Mouse (Mus musculus) forebrain, embryonic 12.5 days (tissue): ENCODE results near the gene Tmem63a. TPM values are rescaled to one million over a fixed set of nuclear protein-coding genes. Genes with fewer than 3 reads are reported as not detected.

Source experiments
- ATAC-seq: fragments of 200-750 bp; cut with Nextera tagmentation; 2 replicates; pipeline ENCODE4 v1.8.0; 2017; ENCODE audit warnings: moderate TSS enrichment; ENCODE audit not compliant: low FRiP score
- H3K27ac ChIP-seq: fragments of 300-500 bp; sonication (generic); 2 replicates; pipeline ENCODE4 v1.5.1; 2016; ENCODE audit warnings: mild to moderate bottlenecking
- H3K27me3 ChIP-seq: fragments of 300-500 bp; sonication (generic); 2 replicates; pipeline ENCODE4 v1.6.1; 2016; ENCODE audit warnings: mild to moderate bottlenecking
- H3K36me3 ChIP-seq: fragments of 300-500 bp; sonication (generic); replicated peaks from 2 replicates; pipeline ENCODE4 v1.6.1; 2016; ENCODE audit warnings: mild to moderate bottlenecking
- H3K4me1 ChIP-seq: fragments of 300-500 bp; sonication (generic); 2 replicates; pipeline ENCODE4 v1.6.1; 2016
- H3K4me2 ChIP-seq: fragments of 300-500 bp; sonication (generic); 2 replicates; pipeline ENCODE4 v1.6.1; 2016; ENCODE audit warnings: mild to moderate bottlenecking, moderate library complexity
- H3K4me3 ChIP-seq: fragments of 300-500 bp; sonication (generic); replicated peaks from 2 replicates; pipeline ENCODE4 v1.5.1; 2016; ENCODE audit warnings: mild to moderate bottlenecking
- H3K9ac ChIP-seq: fragments of 300-500 bp; sonication (generic); 2 replicates; pipeline ENCODE4 v1.6.1; 2016; ENCODE audit warnings: mild to moderate bottlenecking
- H3K9me3 ChIP-seq: fragments of 300-500 bp; sonication (generic); 2 replicates; pipeline ENCODE4 v1.6.1; 2016
- WGBS: fragments of 180-500 bp; shearing (Covaris S2); methylation state at CpG from one replicate; pipeline ENCODE4 v1.1.7; 2016; 5-methylcytosine and 5-hydroxymethylcytosine counted together
- polyA plus RNA-seq: library from polyadenylated mRNA; unstranded; fragments of >200 nt; fragmentation: Nextera tagmentation; extraction: Ambion mirVana; gene quantifications from 2 replicates; pipeline ENCODE4 v1.2.1, GENCODE M21; 2016

Tmem63a gene
- polyA plus RNA-seq, 1 experiment from 2014 or later, result 2.4 TPM

DNA sequence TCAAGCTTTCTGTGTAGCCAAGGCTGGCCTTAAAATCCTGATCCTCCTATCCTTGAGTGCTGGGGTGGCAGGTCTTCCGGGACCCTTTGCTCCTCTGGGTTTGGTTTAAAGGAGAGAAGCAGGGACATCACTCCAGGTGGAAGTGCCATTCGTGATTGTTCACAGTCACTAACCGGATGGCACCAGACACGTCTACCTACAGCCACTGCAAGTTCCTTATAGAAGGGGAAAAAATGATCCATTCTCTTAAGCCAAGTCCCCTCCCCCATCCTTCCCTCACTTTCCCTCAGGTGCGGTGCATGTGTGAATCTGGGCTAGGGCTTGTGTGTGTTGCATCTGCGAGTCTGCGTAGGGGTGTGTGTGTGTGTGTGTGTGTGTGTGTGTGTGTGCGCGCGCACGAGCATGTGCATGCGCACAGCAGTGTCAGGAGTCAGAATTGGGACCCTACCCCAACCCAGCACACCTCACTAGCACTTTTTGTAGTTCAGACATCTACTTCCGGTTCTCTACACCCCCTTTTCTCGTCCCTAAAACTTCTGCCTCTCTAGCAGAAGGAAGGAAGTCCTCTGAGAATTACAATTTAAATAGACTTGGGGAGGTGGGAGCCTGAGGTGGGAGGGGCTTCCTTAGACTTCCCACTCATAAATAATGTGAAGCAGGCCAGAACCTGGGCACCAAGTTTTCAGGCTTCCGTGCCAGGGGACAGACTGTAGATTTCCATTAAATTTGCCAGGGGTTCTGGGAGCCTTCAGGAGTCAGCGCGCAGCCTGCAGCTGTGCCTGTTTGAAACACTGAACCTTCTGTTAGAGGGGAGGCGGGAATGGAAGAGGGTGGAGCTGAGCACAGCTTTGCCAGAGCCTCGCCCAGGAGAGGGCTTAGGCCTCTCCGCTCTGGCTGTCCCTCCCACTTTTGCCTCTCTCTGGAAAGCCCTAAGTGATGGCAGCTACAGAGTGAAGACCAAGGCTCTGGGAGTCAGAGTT, 3.1 kb downstream of the Tmem63a start:
- Histone ChIP-seq H3K4me2 (no peak overlapping the region), H3K27ac (no peak overlapping the region), H3K9ac (no peak overlapping the region), H3K9me3 (no peaks in the 10 kb centered on the region), H3K4me1 (peaks cover 23% of the 10 kb centered on the region), H3K4me3 (no peak overlapping the region), H3K27me3 (peaks cover 54% of the 10 kb centered on the region), H3K36me3 (no peaks in the 10 kb centered on the region; the same call in 1 of the 2 replicates)
- 30% methylated on average over 20 of the region's 20 CpGs for WGBS
- ATAC-seq, result 0 out of 2 replicates have a peak, but pooled peaks have one; percentile 39

DNA sequence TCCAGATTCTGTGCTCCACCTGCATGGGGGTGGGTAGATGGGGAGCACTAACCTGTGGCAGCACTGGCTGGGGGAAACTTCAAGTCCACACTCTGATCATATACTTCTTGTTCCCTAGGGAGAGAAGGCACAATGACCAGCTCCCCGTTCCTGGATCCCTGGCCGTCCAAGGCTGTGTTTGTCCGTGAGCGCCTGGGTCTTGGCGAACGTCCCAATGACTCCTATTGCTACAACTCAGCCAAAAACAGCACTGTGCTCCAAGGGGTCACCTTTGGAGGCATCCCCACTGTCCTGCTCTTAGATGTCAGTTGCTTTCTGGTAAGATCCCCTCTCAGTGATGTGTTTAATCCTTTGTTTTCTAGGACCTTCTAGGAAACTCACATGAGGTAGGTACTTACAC, 4.3 kb downstream of the Tmem63a start:
- WGBS, result 95% methylated on average over 6 of the region's 6 CpGs
- Histone ChIP-seq H3K4me2 (no peak overlapping the region), H3K4me1 (peaks cover 23% of the 10 kb centered on the region), H3K27ac (no peak overlapping the region), H3K4me3 (no peak overlapping the region), H3K9me3 (no peaks in the 10 kb centered on the region), H3K36me3 (no peaks in the 10 kb centered on the region; the same call in 1 of the 2 replicates), H3K27me3 (peaks cover 43% of the 10 kb centered on the region), H3K9ac (no peak overlapping the region)
- ATAC-seq, result no peak

DNA sequence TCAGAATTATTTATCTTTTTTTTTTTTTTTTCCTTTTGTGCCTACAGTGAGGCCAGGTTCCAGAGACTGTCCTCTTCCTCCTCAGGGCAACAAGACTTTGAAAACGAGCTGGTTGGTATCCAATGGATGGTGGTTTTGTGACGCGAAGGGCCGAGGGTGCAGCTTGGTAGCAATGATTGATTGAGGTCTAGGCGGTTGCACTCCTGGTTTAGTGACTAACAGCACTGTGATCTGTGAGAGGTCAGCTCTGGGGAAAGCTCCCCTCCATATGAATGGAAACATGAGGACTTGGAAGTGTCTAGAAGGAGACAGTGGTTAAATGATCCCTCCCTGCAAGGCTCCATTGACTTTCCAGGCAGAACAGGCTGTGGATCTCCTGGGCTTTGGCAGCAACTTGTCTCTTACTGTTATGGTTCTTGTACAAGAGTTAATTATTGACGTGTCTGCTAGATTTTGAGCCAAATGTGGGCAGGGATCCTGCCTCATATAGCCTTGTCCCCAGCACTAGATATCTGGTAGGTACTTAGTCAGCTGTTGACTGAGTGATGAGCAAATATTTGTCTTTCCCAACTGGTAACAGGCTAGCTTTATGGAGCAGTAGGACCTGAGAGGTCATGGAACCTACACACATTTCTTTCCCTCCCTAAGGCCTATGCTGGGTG, 10.1 kb downstream of the Tmem63a start:
- WGBS, result 90% methylated on average over 6 of the region's 6 CpGs
- H3K9me3 ChIP-seq, result no peaks in the 10 kb centered on the region
- H3K4me1 ChIP-seq, result no peaks in the 10 kb centered on the region

DNA sequence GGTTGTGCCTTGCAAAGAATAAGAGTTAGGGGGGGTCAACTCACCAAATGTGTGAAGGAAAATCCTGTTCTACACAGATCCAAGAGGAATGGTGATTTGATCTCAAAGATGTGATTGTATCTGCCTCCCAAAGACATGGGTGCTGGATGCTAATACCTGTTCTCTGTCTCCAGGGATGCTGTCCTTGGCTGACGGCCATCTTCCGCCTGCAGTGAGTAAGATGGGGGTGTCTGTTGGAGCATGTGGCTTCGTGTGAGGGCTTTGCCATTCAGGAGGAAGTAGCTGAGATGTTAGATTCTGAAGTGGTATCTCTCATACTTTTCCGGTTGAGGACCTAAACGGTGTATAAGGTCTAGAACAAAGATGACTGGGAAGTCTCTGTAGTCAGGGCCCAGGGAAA, 10.7 kb downstream of the Tmem63a start:
- Histone ChIP-seq H3K9me3 (no peaks in the 10 kb centered on the region), H3K4me2 (no peak overlapping the region), H3K9ac (no peak overlapping the region), H3K27ac (no peak overlapping the region), H3K36me3 (no peaks in the 10 kb centered on the region; the same call in 1 of the 2 replicates), H3K27me3 (no peaks in the 10 kb centered on the region), H3K4me1 (no peaks in the 10 kb centered on the region), H3K4me3 (no peak overlapping the region)
- WGBS, result 88% methylated on average over 5 of the region's 5 CpGs
- ATAC-seq, result no peak

More for the DNA sequence above, 10.1 kb downstream of the Tmem63a start:
- Histone ChIP-seq H3K27me3 (no peaks in the 10 kb centered on the region), H3K36me3 (no peaks in the 10 kb centered on the region; the same call in 1 of the 2 replicates), H3K27ac (no peak overlapping the region), H3K9ac (no peak overlapping the region), H3K4me3 (no peak overlapping the region), H3K4me2 (no peak overlapping the region)
- no peak for ATAC-seq

DNA sequence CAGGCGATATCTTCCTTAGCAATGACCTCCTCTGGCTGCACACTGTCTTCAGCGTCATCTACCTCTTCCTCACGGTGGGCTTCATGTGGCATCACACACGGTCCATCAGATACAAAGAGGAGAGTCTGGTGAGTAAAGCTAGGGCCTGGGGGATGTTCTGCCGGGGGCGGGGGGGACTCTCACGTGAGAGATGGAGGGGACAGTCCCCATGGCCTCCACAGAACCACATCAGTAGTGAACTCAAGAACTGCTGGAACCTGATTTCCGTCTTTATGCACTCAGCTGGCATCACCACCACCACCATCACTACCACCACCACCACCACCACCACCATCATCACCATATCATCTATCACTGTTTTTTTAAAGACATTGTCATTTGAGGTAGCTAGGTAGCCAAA, 14.3 kb downstream of the Tmem63a start:
- H3K27ac ChIP-seq, result no peak overlapping the region
- no peak overlapping the region for H3K4me2 ChIP-seq
- no peaks in the 10 kb centered on the region for H3K27me3 ChIP-seq
- no peak for ATAC-seq
- H3K9me3 ChIP-seq, result no peaks in the 10 kb centered on the region
- no peaks in the 10 kb centered on the region for H3K4me1 ChIP-seq
- no peak overlapping the region for H3K9ac ChIP-seq
- no peaks in the 10 kb centered on the region for H3K36me3 ChIP-seq
- 90% methylated on average over 8 of the region's 8 CpGs for WGBS
- H3K4me3 ChIP-seq, result no peak overlapping the region

DNA sequence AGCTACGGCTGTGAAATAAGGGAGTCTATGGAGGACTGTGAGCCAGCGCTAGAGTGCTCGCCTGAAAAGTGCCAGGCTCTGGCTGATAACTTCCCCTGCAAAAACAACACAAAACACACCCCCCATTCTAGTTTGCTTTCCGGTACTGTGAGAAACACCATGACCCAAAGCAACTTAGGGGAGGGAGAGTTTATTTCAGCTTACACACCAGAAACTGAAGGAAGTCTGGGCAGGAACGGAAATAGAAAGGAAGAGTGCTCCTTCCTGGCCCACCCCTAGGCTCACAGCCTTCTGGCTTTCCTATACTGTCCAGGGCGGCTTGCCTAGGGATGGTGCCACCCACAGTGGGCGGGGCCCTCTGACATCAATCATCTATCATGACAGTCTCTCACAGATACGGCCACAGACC, 14.8 kb downstream of the Tmem63a start:
- 89% methylated on average over 8 of the region's 8 CpGs for WGBS

DNA sequence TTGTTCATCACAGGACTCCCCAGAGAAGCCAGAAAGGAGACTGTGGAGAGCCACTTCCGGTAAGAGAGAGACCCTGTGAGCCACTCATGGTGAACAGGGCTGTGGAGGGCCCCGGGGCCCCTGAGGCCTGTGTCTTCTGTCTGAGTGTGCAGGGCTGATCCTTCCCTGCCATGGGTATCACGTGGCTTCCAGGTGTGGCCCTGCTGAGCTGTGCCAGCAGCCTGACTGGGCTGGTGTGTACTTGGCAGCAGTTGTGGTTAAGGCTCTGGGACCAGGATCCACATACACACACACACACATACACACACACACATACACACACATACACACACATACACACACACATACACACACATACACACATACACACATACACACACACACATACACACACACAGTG, 15.8 kb downstream of the Tmem63a start:
- H3K27ac ChIP-seq, result no peak overlapping the region
- no peaks in the 10 kb centered on the region for H3K4me1 ChIP-seq
- H3K27me3 ChIP-seq, result no peaks in the 10 kb centered on the region
- no peaks in the 10 kb centered on the region for H3K36me3 ChIP-seq
- WGBS, result 78% methylated on average over 3 of the region's 3 CpGs
- no peak overlapping the region for H3K9ac ChIP-seq
- no peak overlapping the region for H3K4me2 ChIP-seq
- no peak for ATAC-seq
- no peaks in the 10 kb centered on the region for H3K9me3 ChIP-seq
- H3K4me3 ChIP-seq, result no peak overlapping the region

More for the DNA sequence above, 14.8 kb downstream of the Tmem63a start:
- H3K36me3 ChIP-seq, result no peaks in the 10 kb centered on the region
- H3K27ac ChIP-seq, result no peak overlapping the region
- no peaks in the 10 kb centered on the region for H3K9me3 ChIP-seq
- H3K4me3 ChIP-seq, result no peak overlapping the region
- ATAC-seq, result no peak
- H3K27me3 ChIP-seq, result no peaks in the 10 kb centered on the region
- H3K4me2 ChIP-seq, result no peak overlapping the region
- H3K9ac ChIP-seq, result no peak overlapping the region
- no peaks in the 10 kb centered on the region for H3K4me1 ChIP-seq

DNA sequence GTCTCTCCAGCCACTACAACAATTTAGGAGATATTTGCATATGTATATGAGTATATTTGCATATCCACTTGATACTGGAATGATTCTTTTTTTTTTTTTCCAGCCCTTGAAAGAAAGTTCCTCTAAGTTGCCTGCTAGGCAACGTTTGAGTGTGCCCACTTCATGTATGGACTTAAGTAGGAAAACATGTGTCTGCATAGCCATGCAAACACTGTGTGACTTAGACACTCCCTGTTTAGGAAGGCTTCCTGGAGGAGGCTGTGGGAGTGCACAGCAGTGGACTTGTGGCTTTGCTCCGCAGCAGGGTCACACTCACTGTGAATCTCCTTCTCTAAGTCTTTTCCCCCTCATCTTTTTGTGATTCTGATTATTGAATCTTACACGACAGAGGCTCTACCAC, 16.7 kb downstream of the Tmem63a start:
- no peak overlapping the region for H3K9ac ChIP-seq
- H3K4me3 ChIP-seq, result no peak overlapping the region
- no peaks in the 10 kb centered on the region for H3K4me1 ChIP-seq
- no peaks in the 10 kb centered on the region for H3K9me3 ChIP-seq
- 61% methylated on average over 3 of the region's 3 CpGs for WGBS
- no peak overlapping the region for H3K4me2 ChIP-seq
- H3K27me3 ChIP-seq, result no peaks in the 10 kb centered on the region
- H3K36me3 ChIP-seq, result no peaks in the 10 kb centered on the region
- ATAC-seq, result no peak
- H3K27ac ChIP-seq, result no peak overlapping the region

DNA sequence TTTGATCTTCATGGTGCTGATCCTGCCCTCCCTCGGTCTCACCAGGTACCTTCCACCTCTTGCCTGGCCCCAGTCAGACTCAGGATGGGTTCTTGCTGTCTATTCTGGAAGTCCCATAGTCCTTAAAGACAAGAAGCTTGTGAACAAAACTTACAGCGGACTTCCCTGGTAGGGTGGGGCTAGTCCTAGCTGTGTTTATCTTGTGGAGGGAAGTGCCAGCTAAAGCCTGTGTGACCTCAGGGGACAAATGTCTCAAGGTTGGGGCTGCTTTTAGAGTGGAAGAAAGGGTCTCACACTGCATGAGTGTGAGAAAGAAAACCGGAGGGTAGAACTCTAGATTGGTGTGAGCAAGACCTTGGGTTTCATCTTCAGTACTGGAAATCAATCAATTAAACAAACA, 23.6 kb downstream of the Tmem63a start:
- H3K27me3 ChIP-seq, result no peaks in the 10 kb centered on the region; the same call in 1 of the 2 replicates

DNA sequence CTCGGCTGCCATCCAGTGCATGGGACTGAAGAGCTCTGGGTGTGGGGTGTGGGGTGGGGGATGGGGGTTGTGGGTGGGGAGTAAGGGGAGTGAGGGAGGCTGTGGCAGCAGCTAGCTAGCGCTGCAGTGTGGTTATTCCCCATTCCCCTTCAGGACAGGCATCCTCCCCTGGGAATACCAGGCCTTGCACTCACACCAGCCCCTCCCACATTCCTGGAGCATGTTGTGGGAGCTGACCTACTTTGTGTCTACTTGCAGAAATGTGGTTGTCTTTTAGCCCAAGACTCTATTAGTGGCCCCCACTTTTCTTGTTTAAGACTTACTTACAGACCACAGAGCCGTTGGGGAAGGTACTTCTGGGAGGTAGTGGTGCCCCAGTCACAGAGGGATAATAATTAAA, 24.4 kb downstream of the Tmem63a start:
- H3K36me3 ChIP-seq, result no peaks in the 10 kb centered on the region
- no peak for ATAC-seq
- H3K27me3 ChIP-seq, result no peaks in the 10 kb centered on the region; the same call in 1 of the 2 replicates
- no peak overlapping the region for H3K4me3 ChIP-seq
- no peaks in the 10 kb centered on the region for H3K4me1 ChIP-seq
- 60% methylated on average over 3 of the region's 3 CpGs for WGBS
- H3K4me2 ChIP-seq, result no peak overlapping the region
- H3K9me3 ChIP-seq, result no peaks in the 10 kb centered on the region
- H3K9ac ChIP-seq, result no peak overlapping the region
- no peak overlapping the region for H3K27ac ChIP-seq

More for the DNA sequence above, 23.6 kb downstream of the Tmem63a start:
- Histone ChIP-seq H3K4me1 (no peaks in the 10 kb centered on the region), H3K9ac (no peak overlapping the region), H3K4me2 (no peak overlapping the region), H3K9me3 (no peaks in the 10 kb centered on the region), H3K4me3 (no peak overlapping the region), H3K27ac (no peak overlapping the region), H3K36me3 (no peaks in the 10 kb centered on the region)
- ATAC-seq, result no peak
- 83% methylated on average over 3 of the region's 3 CpGs for WGBS

DNA sequence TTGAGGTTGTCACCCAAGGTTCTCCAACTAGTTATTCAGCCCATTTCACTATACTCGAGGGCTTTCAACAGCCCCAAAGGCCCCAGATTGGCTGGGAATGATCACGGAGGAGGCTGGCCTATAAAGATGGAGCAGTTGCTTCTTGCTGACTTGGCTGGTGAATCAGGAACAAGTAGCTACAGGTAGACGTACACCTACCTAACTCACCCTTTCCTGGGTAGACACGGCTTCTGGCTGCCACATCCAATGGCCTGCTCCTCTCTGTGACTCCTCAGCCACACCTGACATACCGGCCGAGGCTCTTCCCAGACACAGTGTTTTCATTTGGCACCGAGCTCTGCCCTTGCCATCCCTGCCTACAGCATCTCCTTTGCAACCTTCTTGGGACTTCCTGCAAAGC, 25.1 kb downstream of the Tmem63a start:
- H3K4me3 ChIP-seq, result no peak overlapping the region
- no peaks in the 10 kb centered on the region for H3K4me1 ChIP-seq
- H3K36me3 ChIP-seq, result no peaks in the 10 kb centered on the region
- no peak overlapping the region for H3K4me2 ChIP-seq
- H3K9me3 ChIP-seq, result no peaks in the 10 kb centered on the region
- H3K9ac ChIP-seq, result no peak overlapping the region
- WGBS, result 90% methylated on average over 7 of the region's 7 CpGs
- ATAC-seq, result no peak
- H3K27me3 ChIP-seq, result no peaks in the 10 kb centered on the region; the same call in 1 of the 2 replicates
- H3K27ac ChIP-seq, result no peak overlapping the region

DNA sequence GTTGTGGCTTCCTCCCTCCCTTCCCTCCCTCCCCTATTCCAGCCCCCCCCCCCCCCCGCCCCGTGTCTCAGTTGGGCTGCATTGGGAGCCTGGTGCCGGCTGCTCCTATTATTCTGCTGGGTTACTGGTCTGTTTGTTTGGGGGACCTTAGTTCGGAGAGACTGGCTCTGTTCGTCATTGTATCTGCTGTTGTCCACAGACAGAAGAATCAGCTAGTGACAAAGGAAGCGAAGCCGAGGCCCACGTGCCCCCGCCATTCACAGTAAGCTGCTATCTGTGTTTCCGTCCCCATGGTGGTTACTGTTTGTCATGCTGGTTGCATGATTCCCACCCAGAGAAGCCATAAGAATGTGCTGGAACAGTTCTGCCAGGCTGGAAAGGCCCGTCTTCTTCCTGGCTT, 30.8 kb downstream of the Tmem63a start:
- H3K4me1 ChIP-seq, result no peaks in the 10 kb centered on the region
- no peak overlapping the region for H3K9ac ChIP-seq
- no peak for ATAC-seq
- H3K27me3 ChIP-seq, result no peaks in the 10 kb centered on the region
- no peaks in the 10 kb centered on the region for H3K9me3 ChIP-seq
- H3K36me3 ChIP-seq, result no peaks in the 10 kb centered on the region
- WGBS, result 70% methylated on average over 8 of the region's 11 CpGs
- H3K4me3 ChIP-seq, result no peak overlapping the region
- no peak overlapping the region for H3K27ac ChIP-seq
- no peak overlapping the region for H3K4me2 ChIP-seq
